Mouse (Mus musculus) lung, postnatal 10 days (tissue): ENCODE measurements at regions not wholly inside any gene's neighbourhood (a gene's known extent, or its start where the extent isn't known, plus 50 kb on each side); places are given as distances from the start of the nearest gene placed in this dataset.
A peak's percentile ranks its signal among the peaks of the same experiment; 100 is the strongest.

ENCODE experiments used
- DNase-seq: peaks from one replicate; pipeline ENCODE4 v3.0.0; 2021

- DNase-seq: no peak
Observed at GRCm38 (mm10) chr9:51379589-51379988, 50.9 kb upstream of the 1810046K07Rik start.

GRCm38 (mm10) chr9:51393921-51394320, 65.2 kb upstream of the 1810046K07Rik start:
- no peak for DNase-seq

GRCm38 (mm10) chr9:51394372-51394771, 65.7 kb upstream of the 1810046K07Rik start:
- peak; percentile 50 for DNase-seq

GRCm38 (mm10) chr9:51396801-51397200, 68.1 kb upstream of the 1810046K07Rik start:
- DNase-seq: no peak

- peak; percentile 38 for DNase-seq
Observed at GRCm38 (mm10) chr9:51397589-51398220, 69.0 kb upstream of the 1810046K07Rik start.

- DNase-seq: no peak
Observed at GRCm38 (mm10) chr9:51398886-51399285, 70.2 kb upstream of the 1810046K07Rik start.

- no peak for DNase-seq
Observed at GRCm38 (mm10) chr9:51399356-51399755, 70.6 kb upstream of the 1810046K07Rik start.

- no peak for DNase-seq
Observed at GRCm38 (mm10) chr9:51401779-51402178, 73.1 kb upstream of the 1810046K07Rik start.

- peak; percentile 29 for DNase-seq
Observed at GRCm38 (mm10) chr9:51407978-51408377, 79.3 kb upstream of the 1810046K07Rik start.

- DNase-seq: no peak
Observed at GRCm38 (mm10) chr9:51418923-51419482, 90.3 kb upstream of the 1810046K07Rik start.

GRCm38 (mm10) chr9:51422553-51422952, 93.8 kb upstream of the 1810046K07Rik start:
- no peak for DNase-seq

- no peak for DNase-seq
Observed at GRCm38 (mm10) chr9:51423341-51423740, 94.6 kb upstream of the 1810046K07Rik start.

GRCm38 (mm10) chr9:51430426-51430825, 101.7 kb upstream of the 1810046K07Rik start:
- DNase-seq: no peak

GRCm38 (mm10) chr9:51437130-51437529, 108.4 kb upstream of the 1810046K07Rik start:
- no peak for DNase-seq

- DNase-seq: peak; percentile 4
Observed at GRCm38 (mm10) chr9:51441773-51442381, 113.2 kb upstream of the 1810046K07Rik start.

GRCm38 (mm10) chr9:51455690-51456089, 127.0 kb upstream of the 1810046K07Rik start:
- DNase-seq: no peak

- DNase-seq: no peak
Observed at GRCm38 (mm10) chr9:51462463-51463024, 133.8 kb upstream of the 1810046K07Rik start.

GRCm38 (mm10) chr9:51470031-51470430, 141.3 kb upstream of the 1810046K07Rik start:
- DNase-seq: no peak

GRCm38 (mm10) chr9:51476511-51477056, 147.9 kb upstream of the 1810046K07Rik start:
- no peak for DNase-seq

GRCm38 (mm10) chr9:51487840-51488239, 159.1 kb upstream of the 1810046K07Rik start:
- peak; percentile 9 for DNase-seq

- DNase-seq: no peak
Observed at GRCm38 (mm10) chr9:51507265-51507913, 178.7 kb upstream of the 1810046K07Rik start.

- DNase-seq: peak; percentile 18
Observed at GRCm38 (mm10) chr9:51517643-51518042, 188.9 kb upstream of the 1810046K07Rik start.

GRCm38 (mm10) chr9:51518376-51518775, 189.7 kb upstream of the 1810046K07Rik start:
- DNase-seq: peak; percentile 23
